ENCODE assay signal across 9 mouse cellular contexts in the genomic region with DNA sequence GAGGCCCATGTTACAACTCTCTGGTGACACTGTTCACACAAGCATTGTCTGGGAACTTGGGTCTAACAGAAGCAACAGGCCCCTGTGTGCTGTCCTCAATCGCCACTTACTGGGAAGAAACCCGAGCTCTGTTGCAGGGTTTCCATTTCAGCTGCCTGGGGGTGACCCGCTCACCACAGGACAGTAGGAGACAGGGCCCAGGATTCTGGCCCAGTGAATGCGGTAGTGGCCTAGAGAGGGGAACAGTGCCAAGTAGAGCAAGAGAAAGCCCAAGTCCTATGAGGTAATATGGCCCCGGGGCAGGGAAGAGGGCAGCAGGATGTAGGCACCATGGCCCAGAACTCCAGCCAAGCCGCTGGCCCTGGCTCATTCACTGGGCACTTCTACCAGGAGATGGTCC. TPM values are rescaled to one million over a fixed set of nuclear protein-coding genes. Genes with fewer than 3 reads are reported as not detected.
DNase-seq lines count a peak whose midpoint lies in the region; ATAC-seq and TF ChIP-seq lines count a peak whose summit lies in the region.
"Had no signal": no experiment of that assay in that cellular context is flagged by ENCODE, and none has a peak within 500 bp of the region (broad histone marks: within the 10 kb centered on the region; RNA-seq: fewer than 3 reads in every experiment).

No protein-coding gene starts in this region.

- H3K9ac ChIP-seq in lung, embryonic 14.5 days, result no peak overlapping the region
- no peak overlapping the region for H3K9ac ChIP-seq in kidney, embryonic 15.5 days
- H3K9ac ChIP-seq: neural tube, embryonic 12.5 days had no signal

- WGBS in lung, embryonic 14.5 days, result 72% methylated on average over 6 of the region's 6 CpGs
- 54% methylated on average over 6 of the region's 6 CpGs for WGBS in lung, adult 2 months
- WGBS in kidney, embryonic 15.5 days, result 68% methylated on average over 6 of the region's 6 CpGs
- WGBS in small intestine, adult 2 months, result 75% methylated on average over 6 of the region's 6 CpGs

- peaks cover 18% of the 10 kb centered on the region for H3K4me1 ChIP-seq in lung, embryonic 14.5 days (ENCODE audit: insufficient read depth)
- H3K4me1 ChIP-seq in lung, adult 2 months (ENCODE audit: control insufficient read depth, insufficient read depth, low read length), result peaks cover 25% of the 10 kb centered on the region
- peaks cover 54% of the 10 kb centered on the region for H3K4me1 ChIP-seq in kidney, embryonic 15.5 days
- H3K4me1 ChIP-seq in small intestine, adult 2 months (ENCODE audit: control insufficient read depth, insufficient read depth, insufficient read length, low read length), result peaks cover 13% of the 10 kb centered on the region; the same call in 1 of the 2 replicates

- intact Hi-C loops in gastrocnemius, postnatal 14 days (cut with DNase I; ENCODE audit: low total_unique reads), result no loop called here

- peak; percentile 19 for DNase-seq in lung, embryonic 14.5 days
- DNase-seq in lung, adult 2 months, result no peak
- peak; percentile 59 for DNase-seq in gastrocnemius, postnatal 14 days
- no peak for DNase-seq in testis, postnatal 14 days (ENCODE audit: low spot score)
- no peak for DNase-seq in right cerebral cortex, adult 18-20 months

- TF ChIP-seq POLR2A in lung, adult 2 months (IDR thresholded peaks at IDR 0.05; ENCODE audit: borderline replicate concordance, extremely low read depth, low read depth, low read length), result no peak
- no peak for TF ChIP-seq POLR2A in small intestine, adult 2 months (IDR thresholded peaks at IDR 0.05; ENCODE audit: low read depth, low read length)

- H3K27me3 ChIP-seq in lung, embryonic 14.5 days (ENCODE audit: insufficient read depth, low read length), result no peaks in the 10 kb centered on the region
- no peaks in the 10 kb centered on the region for H3K27me3 ChIP-seq in kidney, embryonic 15.5 days
- no peaks in the 10 kb centered on the region for H3K27me3 ChIP-seq in small intestine, adult 2 months (ENCODE audit: control insufficient read depth, insufficient read depth, low read length)
- H3K27me3 ChIP-seq: neural tube, embryonic 12.5 days had no signal

- 0 out of 2 replicates have a peak, but pooled peaks cover 15% of the 10 kb centered on the region for H3K36me3 ChIP-seq in lung, embryonic 14.5 days (ENCODE audit: insufficient read depth)
- H3K36me3 ChIP-seq in kidney, embryonic 15.5 days, result peaks cover 11% of the 10 kb centered on the region
- 0 out of 2 replicates have a peak, but pooled peaks cover 1% of the 10 kb centered on the region for H3K36me3 ChIP-seq in small intestine, adult 2 months (ENCODE audit: control insufficient read depth, insufficient read depth, low read length)

- no peaks in the 10 kb centered on the region for H3K9me3 ChIP-seq in lung, embryonic 14.5 days (ENCODE audit: low read depth, low read length)
- no peaks in the 10 kb centered on the region for H3K9me3 ChIP-seq in kidney, embryonic 15.5 days (replicated peaks)

- no peak for TF ChIP-seq CTCF in lung, embryonic 14.5 days (IDR thresholded peaks at IDR 0.05; ENCODE audit: low read depth)
- no peak for TF ChIP-seq CTCF in lung, adult 2 months (IDR thresholded peaks at IDR 0.05; ENCODE audit: insufficient read depth, low read length)
- TF ChIP-seq CTCF in small intestine, adult 2 months (IDR thresholded peaks at IDR 0.05; ENCODE audit: extremely low read depth, insufficient read length, insufficient replicate concordance, low read depth, low read length), result no peak

- H3K4me3 ChIP-seq in lung, embryonic 14.5 days (ENCODE audit: low read depth, low read length), result no peak overlapping the region
- H3K4me3 ChIP-seq in lung, adult 2 months (replicated peaks; ENCODE audit: extremely low read depth, low read depth, low read length), result no peak overlapping the region
- no peak overlapping the region for H3K4me3 ChIP-seq in kidney, embryonic 15.5 days (replicated peaks)
- no peak overlapping the region for H3K4me3 ChIP-seq in small intestine, adult 2 months (ENCODE audit: low read depth, low read length)
- H3K4me3 ChIP-seq: neural tube, embryonic 12.5 days had no signal

- no peak for ATAC-seq in lung, embryonic 14.5 days (ENCODE audit: insufficient read depth)
- no peak for ATAC-seq in kidney, embryonic 15.5 days (replicated peaks; ENCODE audit: low FRiP score)
- ATAC-seq in erythroid progenitor cell, adult 5-6 weeks (replicated peaks; ENCODE audit: low FRiP score, poor library complexity, severe bottlenecking), result no peak

- no peak overlapping the region for H3K4me2 ChIP-seq in lung, embryonic 14.5 days
- no peak overlapping the region for H3K4me2 ChIP-seq in kidney, embryonic 15.5 days

- peak overlapping the region; percentile 95 for H3K27ac ChIP-seq in lung, embryonic 14.5 days (ENCODE audit: low read depth)
- H3K27ac ChIP-seq in kidney, embryonic 15.5 days, result peak overlapping the region; percentile 91
- H3K27ac ChIP-seq in small intestine, adult 2 months (ENCODE audit: insufficient read depth, low read depth, low read length), result peak overlapping the region; percentile 38; the same call in 1 of the 2 replicates
- H3K27ac ChIP-seq: neural tube, embryonic 12.5 days had no signal

RNA-seq across cellular contexts. Expression of a gene that starts 11.4 kb away (rescaled TPM):
- 5.8 and 6.6 TPM in 2 replicates for polyA plus RNA-seq in lung, embryonic 14.5 days (2014; fragmentation: Nextera tagmentation; extraction: Ambion mirVana)
- 21.9 and 23.0 TPM in 2 replicates for polyA plus RNA-seq in lung, adult 2 months (2012; rRNA removed)
- 1 to 10 TPM; 6.4 to 8.4 TPM for total RNA-seq in gastrocnemius, postnatal 14 days (2021)
- 3.9 and 4.2 TPM in 2 replicates for polyA plus RNA-seq in kidney, embryonic 15.5 days (2015; fragmentation: Nextera tagmentation; extraction: Ambion mirVana)
- polyA plus RNA-seq in small intestine, adult 2 months (2012; rRNA removed), result 24.0 and 43.4 TPM in 2 replicates
- 0.84 TPM in 1 of 2 replicates, not detected in the other for total RNA-seq in erythroid progenitor cell, adult 5-6 weeks (2015; ENCODE audit: low replicate concordance)
- 0.68 and 0.77 TPM in 2 replicates for total RNA-seq in erythroid progenitor cell, adult 5-6 weeks (2017; ENCODE audit: low replicate concordance)

RNA-seq across cellular contexts. Expression of a gene that starts 19.1 kb away (rescaled TPM):
- polyA plus RNA-seq in lung, embryonic 14.5 days (2014; fragmentation: Nextera tagmentation; extraction: Ambion mirVana), result not detected in 2 replicates
- 0.14 and 0.24 TPM in 2 replicates for polyA plus RNA-seq in lung, adult 2 months (2012; rRNA removed)
- total RNA-seq in gastrocnemius, postnatal 14 days (2021), result under 1 TPM in 1 of 2 experiments, not detected in 1; 0.29 TPM
- polyA plus RNA-seq in kidney, embryonic 15.5 days (2015; fragmentation: Nextera tagmentation; extraction: Ambion mirVana), result 0.32 TPM in 2 replicates
- polyA plus RNA-seq in small intestine, adult 2 months (2012; rRNA removed), result 1.6 and 3.1 TPM in 2 replicates
- not detected in 2 replicates for total RNA-seq in erythroid progenitor cell, adult 5-6 weeks (2015; ENCODE audit: low replicate concordance)
- total RNA-seq in erythroid progenitor cell, adult 5-6 weeks (2017; ENCODE audit: low replicate concordance), result not detected in 2 replicates

RNA-seq across cellular contexts. Expression of a gene that starts 40.3 kb away (rescaled TPM):
- polyA plus RNA-seq in lung, embryonic 14.5 days (2014; fragmentation: Nextera tagmentation; extraction: Ambion mirVana), result 324 and 338 TPM in 2 replicates
- 40.8 and 58.3 TPM in 2 replicates for polyA plus RNA-seq in lung, adult 2 months (2012; rRNA removed)
- total RNA-seq in gastrocnemius, postnatal 14 days (2021), result 10 to 100 TPM; 12.4 to 14.1 TPM
- 292 and 299 TPM in 2 replicates for polyA plus RNA-seq in kidney, embryonic 15.5 days (2015; fragmentation: Nextera tagmentation; extraction: Ambion mirVana)
- polyA plus RNA-seq in small intestine, adult 2 months (2012; rRNA removed), result 15.1 and 35.4 TPM in 2 replicates
- 83.4 and 101 TPM in 2 replicates for total RNA-seq in erythroid progenitor cell, adult 5-6 weeks (2015; ENCODE audit: low replicate concordance)
- 51.7 and 56.7 TPM in 2 replicates for total RNA-seq in erythroid progenitor cell, adult 5-6 weeks (2017; ENCODE audit: low replicate concordance)

Comparison
In these comparisons a context has a peak if more than half of its experiments do, and no peak if none do; other contexts are left out.
1. DNase-seq: peak in lung, embryonic 14.5 days (single experiment) and gastrocnemius, postnatal 14 days (single experiment); none in lung, adult 2 months (single experiment), testis, postnatal 14 days (single experiment) and right cerebral cortex, adult 18-20 months (single experiment).
2. H3K27ac ChIP-seq: peak in every context shown above with its lines; median percentile 95 in lung, embryonic 14.5 days; 91 in kidney, embryonic 15.5 days; 38 in small intestine, adult 2 months.